Mouse (Mus musculus): Measurements from ENCODE around the gene Mat2a.

DNA sequence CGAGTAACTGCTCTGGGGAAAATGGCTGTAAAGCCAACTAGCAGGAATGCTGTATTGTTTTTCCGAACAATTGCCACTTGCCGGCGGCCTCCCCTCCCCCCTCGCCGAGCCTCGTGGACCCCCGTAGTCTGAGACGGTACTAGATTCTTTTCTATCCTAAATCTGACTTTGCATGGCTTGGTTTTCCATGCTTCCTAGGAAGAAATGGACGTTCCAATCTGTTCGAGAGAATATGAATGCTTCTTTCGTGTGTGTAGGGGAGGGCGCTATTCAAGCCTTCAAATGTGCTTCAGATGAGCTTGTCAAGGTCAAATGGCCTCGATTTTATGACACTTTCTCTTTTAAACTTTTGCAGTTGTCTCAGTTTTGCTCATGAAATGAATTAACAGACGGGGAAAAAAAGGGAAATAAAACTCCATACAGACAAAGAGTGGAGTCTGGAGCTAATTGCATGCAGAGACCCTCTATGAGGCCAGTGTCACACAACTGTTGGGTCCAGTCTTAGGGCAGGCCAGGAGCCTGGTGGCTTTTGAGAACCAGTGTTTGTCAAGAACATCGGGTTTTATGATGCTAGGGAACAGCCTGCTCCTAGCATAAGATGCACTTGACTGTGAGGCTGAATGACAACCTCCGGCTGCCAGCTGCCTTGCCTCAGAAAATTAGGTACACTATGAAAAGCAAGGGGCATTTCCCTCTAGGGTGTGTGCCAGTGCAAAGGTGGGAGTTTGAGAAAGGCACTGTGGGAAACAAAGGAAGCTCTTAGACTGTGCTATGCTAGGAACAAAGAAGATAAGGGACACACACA lies 1.0 kb upstream of the Mat2a start:
- TF ChIP-seq CTCF (IDR thresholded peaks at IDR 0.05; ENCODE audit: borderline replicate concordance, insufficient read depth, low read depth, low read length) (no peak), POLR2A (IDR thresholded peaks at IDR 0.05; ENCODE audit: borderline replicate concordance, insufficient read depth, low read length) (no peak)
